Mouse (Mus musculus): ENCODE results near the gene Selenom.

DNA sequence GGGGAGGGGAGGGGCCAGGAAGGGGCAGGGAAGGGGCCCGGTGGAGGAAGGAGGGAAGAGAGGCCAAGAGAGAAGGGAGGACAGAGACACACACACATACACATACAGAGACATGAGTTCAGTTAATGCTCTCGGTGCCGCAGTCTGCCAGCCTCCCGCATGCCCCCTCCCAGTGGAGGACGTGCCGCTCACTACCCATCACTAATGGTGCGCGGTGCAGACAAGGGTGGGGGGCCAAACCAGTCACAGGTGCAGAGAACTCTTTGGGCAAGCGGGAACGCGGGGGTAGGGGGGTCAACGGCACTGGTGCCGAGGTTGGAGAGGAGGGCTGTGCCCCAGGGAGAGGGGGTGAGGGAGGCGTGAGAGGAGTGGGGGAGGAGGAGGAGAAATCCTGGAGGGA lies 6.4 kb downstream of the Selenom start:
- TF ChIP-seq CTCF (conservative IDR thresholded peaks at IDR 0.05; ENCODE audit: low read length) = no peak
- TF ChIP-seq NANOG (IDR thresholded peaks at IDR 0.05; ENCODE audit: borderline replicate concordance, low read length) = no peak
- no peak for TF ChIP-seq POU5F1 (IDR thresholded peaks at IDR 0.05; ENCODE audit: borderline replicate concordance, low read length)

All from E14TG2a.4 (cell line).